Mouse (Mus musculus) megakaryocyte, embryonic 14.5 days (primary cell): ENCODE data around the gene Rin2.

ENCODE experiments used
- FLI1 ChIP-seq: IDR thresholded peaks from 2 replicates; pipeline ENCODE4 v1.6.1; 2012; ENCODE audit warnings: low read length, inconsistent platforms, mixed read lengths
- GATA1 ChIP-seq: IDR thresholded peaks from 3 replicates; pipeline ENCODE4 v1.6.1; 2012; ENCODE audit warnings: mixed read lengths, low read length, inconsistent platforms, borderline replicate concordance

GRCm38 (mm10) chr2:145840320-145840719 is 165.3 kb downstream of the Rin2 start:
- TF ChIP-seq GATA1 (no peak), FLI1 (no peak)
